Mouse (Mus musculus) olfactory bulb, adult 2 months (tissue): ENCODE measurements around the gene Gpr107.

ENCODE experiments used
- CTCF ChIP-seq: fragments of 200-500 bp; IDR thresholded peaks from 2 replicates; pipeline ENCODE4 v1.5.1; 2012; ENCODE audit warnings: low read depth, mild to moderate bottlenecking, low read length, moderate library complexity; ENCODE audit not compliant: insufficient read depth
- POLR2A ChIP-seq: fragments of 200-500 bp; IDR thresholded peaks from 2 replicates; pipeline ENCODE4 v1.6.1; 2012; ENCODE audit warnings: mild to moderate bottlenecking, low read depth, low read length, moderate library complexity; ENCODE audit not compliant: insufficient read depth

DNA sequence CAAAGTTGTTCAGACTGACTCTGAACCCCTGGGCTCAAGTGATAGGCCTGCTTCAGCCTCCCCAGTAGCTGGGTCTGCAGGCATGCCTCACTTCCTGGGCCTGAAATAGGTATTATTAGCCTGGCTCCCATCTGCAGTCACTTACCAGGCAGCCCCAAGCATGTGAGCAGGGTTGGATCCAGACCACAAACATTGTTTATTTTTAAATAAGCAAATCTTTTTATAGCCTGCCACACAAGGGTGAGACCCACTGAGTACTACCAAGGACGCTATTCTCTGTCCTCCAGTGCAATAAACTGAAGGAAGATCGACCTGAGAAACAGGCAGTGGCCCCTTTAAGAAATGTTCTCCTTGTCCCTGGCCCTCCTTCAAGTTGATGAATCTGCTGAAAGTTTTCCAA, 27.4 kb upstream of the Gpr107 start:
- no peak for TF ChIP-seq CTCF
- no peak for TF ChIP-seq POLR2A
